Mouse (Mus musculus) bone marrow macrophage, adult 2 months (primary cell): Measurements from ENCODE around the gene Gna12.

Experiments
- CTCF ChIP-seq: IDR thresholded peaks from 2 replicates; pipeline ENCODE4 v1.5.1; 2012; ENCODE audit warnings: low read depth, mild to moderate bottlenecking, low read length, moderate library complexity
- POLR2A ChIP-seq: IDR thresholded peaks from 2 replicates; pipeline ENCODE4 v1.6.1; 2012; ENCODE audit warnings: mild to moderate bottlenecking, low read depth, low read length, borderline replicate concordance

DNA sequence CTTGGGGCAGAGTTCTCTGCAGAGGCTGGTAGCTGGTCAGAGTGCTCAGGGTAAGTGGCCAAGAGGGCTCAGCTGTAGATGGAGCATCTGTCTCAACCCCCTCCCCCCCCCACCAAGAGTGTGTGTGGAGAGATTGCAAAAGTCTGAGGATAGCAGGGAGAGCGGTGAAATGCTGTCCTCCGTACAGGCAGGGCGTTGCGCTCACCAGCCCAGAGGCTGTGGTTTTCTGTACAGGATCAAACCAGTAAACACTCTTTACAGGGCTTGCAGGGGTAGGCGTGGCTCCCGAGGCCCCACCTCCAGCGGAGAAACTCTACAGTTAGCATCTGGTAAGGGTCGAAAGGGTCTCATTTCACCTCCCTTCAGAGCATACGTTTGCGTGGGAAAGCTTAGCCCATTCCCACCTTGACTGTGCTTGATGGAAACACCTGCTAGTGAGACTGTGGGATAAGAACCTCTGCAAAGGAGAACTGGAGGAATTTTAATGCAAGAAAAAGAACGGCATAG is 42.4 kb upstream of the Gna12 start:
- TF ChIP-seq CTCF (no peak), POLR2A (no peak)
